Mouse (Mus musculus): ENCODE data around the gene Irf2bpl. TPM values are rescaled to one million over a fixed set of nuclear protein-coding genes. Genes with fewer than 3 reads are reported as not detected.
A peak's percentile ranks its signal among the peaks of the same experiment; 100 is the strongest.

Gene Irf2bpl
- polyA plus RNA-seq, 1 experiment from 2014 or later = 26.4 TPM

DNA sequence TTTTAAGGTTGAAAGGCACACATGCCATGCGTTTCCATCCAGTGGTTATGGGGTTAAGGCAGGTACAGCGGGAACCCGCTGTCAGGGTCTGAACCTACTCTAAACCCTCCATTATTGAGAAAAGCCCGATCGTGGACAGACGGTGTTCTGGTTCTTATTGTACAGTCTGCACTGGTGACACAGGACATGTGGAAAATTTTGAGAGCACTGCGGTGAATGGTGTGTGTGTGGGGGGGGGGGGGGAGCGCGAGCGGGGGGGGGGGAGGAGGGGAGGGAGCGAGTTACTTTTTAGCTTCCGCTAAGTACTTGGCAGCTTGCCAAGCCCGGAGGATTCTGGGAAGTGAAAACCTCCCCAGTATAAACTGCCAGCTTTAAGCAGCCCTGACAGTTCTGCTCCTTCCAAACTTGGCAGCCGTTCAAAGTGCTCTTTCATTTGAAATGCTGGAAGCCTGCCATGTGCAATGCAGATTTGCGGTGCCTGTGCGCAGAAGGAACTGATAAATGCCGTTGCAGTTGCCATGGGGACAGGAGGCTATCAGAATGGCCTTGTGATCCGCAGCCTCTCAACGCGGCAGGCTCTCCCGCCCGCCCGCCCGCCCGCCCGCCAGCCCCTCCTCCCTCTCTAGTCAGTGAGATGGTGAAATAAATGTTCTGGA lies 9.7 kb upstream of the Irf2bpl start:
- peak overlapping the region; percentile 23 for H3K4me3 ChIP-seq (ENCODE audit: low read depth, low read length)
- H3K9ac ChIP-seq (ENCODE audit: low read length) = peak overlapping the region; percentile 72
- no peaks in the 10 kb centered on the region for H3K9me3 ChIP-seq (ENCODE audit: control insufficient read depth, low read length)
- DNase-seq (ENCODE audit: low spot score, missing footprints) (peak; percentile 99), ATAC-seq (ENCODE audit: low FRiP score) (peak; percentile 82)
- no peaks in the 10 kb centered on the region for H3K27me3 ChIP-seq (ENCODE audit: control insufficient read depth, insufficient read depth, low read length)
- peak overlapping the region; percentile 57 for H3K4me2 ChIP-seq
- H3K4me1 ChIP-seq (ENCODE audit: control insufficient read depth, insufficient read depth, low read length) = peaks cover 86% of the 10 kb centered on the region
- peak overlapping the region; percentile 97 for H3K27ac ChIP-seq (ENCODE audit: low read depth, low read length)
- WGBS = 0% methylated on average over 22 of the region's 26 CpGs
- H3K36me3 ChIP-seq (ENCODE audit: control insufficient read depth, insufficient read depth, low read length) = no peaks in the 10 kb centered on the region

DNA sequence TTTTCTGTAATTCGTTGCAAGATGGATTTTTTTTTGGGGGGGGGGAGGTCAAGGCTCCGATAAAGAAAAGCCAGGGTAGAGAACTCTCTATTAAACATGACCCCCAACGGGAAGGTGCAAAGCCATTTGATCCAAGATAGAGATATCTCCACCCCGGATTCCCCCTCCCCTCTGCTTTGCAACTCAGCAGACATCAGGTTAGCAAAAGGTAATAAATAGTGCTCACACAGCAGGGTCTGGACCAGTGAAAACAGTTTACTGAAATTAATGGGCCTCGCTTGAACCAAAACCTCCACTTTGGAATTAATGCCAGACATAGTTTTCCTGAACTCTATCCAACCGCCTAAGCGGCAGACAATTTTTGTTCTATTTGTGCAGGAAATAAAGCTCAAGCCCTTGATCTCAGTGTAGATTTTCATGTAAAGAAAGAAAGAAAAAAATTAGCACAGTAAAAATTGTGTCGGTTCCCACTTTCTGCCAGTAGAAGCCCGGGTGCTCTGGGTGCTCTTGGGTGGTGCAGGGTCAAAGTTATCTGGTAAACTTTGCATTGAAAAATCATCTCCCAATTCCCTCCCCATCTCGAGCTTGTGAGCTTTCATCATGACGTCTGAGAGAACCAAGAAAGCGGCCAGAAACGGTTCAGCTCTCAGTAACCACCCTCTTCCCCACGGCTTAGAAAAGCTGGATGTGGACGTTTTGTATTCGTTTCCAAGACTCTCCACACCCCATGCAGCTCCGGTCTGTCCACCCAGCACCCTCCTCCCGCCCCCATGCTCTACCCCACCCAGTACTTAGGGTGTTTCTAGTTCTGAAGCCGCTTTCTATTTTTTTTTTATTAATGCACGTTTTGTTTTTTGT lies 9.0 kb upstream of the Irf2bpl start:
- Histone ChIP-seq H3K9me3 (ENCODE audit: control insufficient read depth, low read length) (no peaks in the 10 kb centered on the region), H3K4me3 (ENCODE audit: low read depth, low read length) (peak overlapping the region; percentile 23), H3K4me2 (peak overlapping the region; percentile 57), H3K27me3 (ENCODE audit: control insufficient read depth, insufficient read depth, low read length) (no peaks in the 10 kb centered on the region), H3K36me3 (ENCODE audit: control insufficient read depth, insufficient read depth, low read length) (no peaks in the 10 kb centered on the region), H3K4me1 (ENCODE audit: control insufficient read depth, insufficient read depth, low read length) (peaks cover 92% of the 10 kb centered on the region), H3K9ac (ENCODE audit: low read length) (peak overlapping the region; percentile 72), H3K27ac (ENCODE audit: low read depth, low read length) (peak overlapping the region; percentile 97)
- DNase-seq (ENCODE audit: low spot score, missing footprints) (peak; percentile 92), ATAC-seq (ENCODE audit: low FRiP score) (no peak)
- under 1% methylated on average over 20 of the region's 20 CpGs for WGBS

DNA sequence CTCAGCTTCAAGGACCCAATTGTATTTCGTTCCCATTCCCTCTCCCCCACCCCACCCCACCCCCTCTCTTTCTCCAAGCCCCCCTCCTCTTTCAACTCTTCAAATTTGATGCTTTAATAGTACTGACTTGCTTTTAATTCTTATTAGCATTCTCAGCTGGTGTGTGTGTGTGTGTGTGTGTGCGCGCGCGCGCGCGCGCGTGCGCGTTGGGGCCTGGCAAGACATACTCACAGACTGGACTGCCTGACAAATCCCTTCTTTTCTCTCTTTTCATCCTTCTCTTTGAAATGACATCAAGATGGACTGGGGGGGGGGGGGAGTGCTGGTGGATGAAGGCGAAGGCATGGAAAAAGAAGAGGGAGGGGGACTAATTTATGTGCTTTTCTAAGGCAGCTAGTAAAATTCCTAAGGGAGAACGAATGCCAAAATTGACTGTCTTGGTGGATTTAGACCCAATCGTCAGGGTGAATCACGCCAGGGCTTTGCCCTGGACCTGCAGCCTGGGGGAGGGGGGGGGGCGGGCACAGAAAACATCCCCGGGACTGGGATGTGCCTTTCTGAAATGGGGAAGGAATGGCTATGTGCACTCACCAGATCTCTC lies 8.2 kb upstream of the Irf2bpl start:
- Histone ChIP-seq H3K4me3 (ENCODE audit: low read depth, low read length) (no peak overlapping the region; the same call in 1 of the 2 replicates), H3K9me3 (ENCODE audit: control insufficient read depth, low read length) (no peaks in the 10 kb centered on the region), H3K27ac (ENCODE audit: low read depth, low read length) (peak overlapping the region; percentile 97), H3K27me3 (ENCODE audit: control insufficient read depth, insufficient read depth, low read length) (no peaks in the 10 kb centered on the region), H3K4me1 (ENCODE audit: control insufficient read depth, insufficient read depth, low read length) (peaks cover 92% of the 10 kb centered on the region), H3K4me2 (peak overlapping the region; percentile 57), H3K9ac (ENCODE audit: low read length) (peak overlapping the region; percentile 72), H3K36me3 (ENCODE audit: control insufficient read depth, insufficient read depth, low read length) (no peaks in the 10 kb centered on the region)
- WGBS = under 1% methylated on average over 17 of the region's 18 CpGs
- peak; percentile 21 for ATAC-seq (ENCODE audit: low FRiP score)
- peak; percentile 97 for DNase-seq (ENCODE audit: low spot score, missing footprints)

DNA sequence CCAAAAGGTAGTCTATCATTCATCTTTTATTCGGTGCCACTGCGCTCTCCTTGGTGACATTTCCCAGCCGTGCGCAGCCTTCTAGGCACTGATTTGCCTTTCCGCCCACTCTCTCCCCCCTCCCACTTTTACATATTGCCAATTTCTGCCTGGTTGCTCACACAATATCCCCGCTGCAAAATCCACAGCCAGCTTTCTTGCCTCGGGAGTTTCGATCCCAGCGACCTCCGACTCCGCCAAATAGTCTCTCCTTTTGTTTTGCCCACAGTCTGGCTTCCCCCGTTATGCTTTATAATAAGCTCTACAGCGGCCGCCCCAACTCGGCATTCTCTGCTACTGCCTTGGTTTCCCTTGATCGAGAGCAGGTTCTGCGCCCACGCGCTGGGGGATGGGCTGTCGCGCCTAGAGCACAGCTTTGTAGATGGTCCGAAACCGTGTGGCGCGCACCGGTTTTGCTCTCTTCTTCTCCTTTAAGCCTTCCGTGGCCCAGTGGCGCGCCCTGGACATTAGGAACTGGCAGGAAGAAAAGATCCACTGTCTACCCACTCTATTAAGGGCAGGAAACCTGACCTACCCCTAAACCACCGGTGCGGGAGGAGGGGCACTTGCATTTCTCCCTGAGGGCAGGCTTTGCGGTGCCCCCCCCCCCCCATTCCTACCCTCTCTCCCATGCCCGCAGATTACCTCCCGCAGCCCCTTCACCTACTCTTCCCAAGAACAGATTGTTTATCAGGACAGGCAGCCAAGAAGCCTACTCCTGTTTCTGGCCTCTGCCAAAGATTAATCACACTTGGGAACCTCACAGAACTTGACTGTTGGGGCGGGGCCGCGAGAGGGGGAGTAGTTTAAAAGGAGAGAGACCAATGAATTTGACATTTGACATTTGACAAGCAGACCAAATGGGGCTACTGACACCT lies 7.4 kb upstream of the Irf2bpl start:
- WGBS = under 1% methylated on average over 36 of the region's 37 CpGs

DNA sequence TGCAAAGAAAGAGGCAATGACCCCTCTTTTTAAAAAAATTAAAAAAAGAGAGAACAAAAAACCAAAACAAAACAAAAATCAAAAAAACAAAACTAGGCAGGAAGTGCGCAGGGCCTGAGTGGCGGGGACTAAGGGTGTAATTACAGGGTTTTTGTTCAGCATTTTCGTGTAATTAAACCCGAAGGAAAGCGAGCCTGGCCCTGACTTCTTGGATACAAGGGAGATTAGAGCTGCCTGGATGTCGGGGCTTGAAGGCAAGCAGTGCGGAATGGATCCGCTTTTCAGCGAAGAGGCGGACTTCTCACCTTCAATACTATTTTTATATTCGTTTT lies 6.8 kb upstream of the Irf2bpl start:
- ATAC-seq (ENCODE audit: low FRiP score) = no peak
- WGBS = 3% methylated on average over 11 of the region's 11 CpGs
- peak overlapping the region; percentile 26 for H3K4me3 ChIP-seq (ENCODE audit: low read depth, low read length)
- peak overlapping the region; percentile 97 for H3K27ac ChIP-seq (ENCODE audit: low read depth, low read length)
- H3K27me3 ChIP-seq (ENCODE audit: control insufficient read depth, insufficient read depth, low read length) = no peaks in the 10 kb centered on the region
- no peaks in the 10 kb centered on the region for H3K36me3 ChIP-seq (ENCODE audit: control insufficient read depth, insufficient read depth, low read length)
- no peak for DNase-seq (ENCODE audit: low spot score, missing footprints)
- H3K4me1 ChIP-seq (ENCODE audit: control insufficient read depth, insufficient read depth, low read length) = peaks cover 89% of the 10 kb centered on the region
- peak overlapping the region; percentile 57 for H3K4me2 ChIP-seq
- H3K9me3 ChIP-seq (ENCODE audit: control insufficient read depth, low read length) = no peaks in the 10 kb centered on the region
- H3K9ac ChIP-seq (ENCODE audit: low read length) = peak overlapping the region; percentile 70

More for the DNA sequence above, 7.4 kb upstream of the Irf2bpl start:
- DNase-seq (ENCODE audit: low spot score, missing footprints) = peak; percentile 96
- peaks cover 89% of the 10 kb centered on the region for H3K4me1 ChIP-seq (ENCODE audit: control insufficient read depth, insufficient read depth, low read length)
- peak; percentile 31 for ATAC-seq (ENCODE audit: low FRiP score)
- no peaks in the 10 kb centered on the region for H3K27me3 ChIP-seq (ENCODE audit: control insufficient read depth, insufficient read depth, low read length)
- no peaks in the 10 kb centered on the region for H3K9me3 ChIP-seq (ENCODE audit: control insufficient read depth, low read length)
- no peaks in the 10 kb centered on the region for H3K36me3 ChIP-seq (ENCODE audit: control insufficient read depth, insufficient read depth, low read length)
- H3K27ac ChIP-seq (ENCODE audit: low read depth, low read length) = peak overlapping the region; percentile 97
- H3K4me2 ChIP-seq = peak overlapping the region; percentile 57
- peak overlapping the region; percentile 70 for H3K9ac ChIP-seq (ENCODE audit: low read length)
- H3K4me3 ChIP-seq (ENCODE audit: low read depth, low read length) = peak overlapping the region; percentile 26

DNA sequence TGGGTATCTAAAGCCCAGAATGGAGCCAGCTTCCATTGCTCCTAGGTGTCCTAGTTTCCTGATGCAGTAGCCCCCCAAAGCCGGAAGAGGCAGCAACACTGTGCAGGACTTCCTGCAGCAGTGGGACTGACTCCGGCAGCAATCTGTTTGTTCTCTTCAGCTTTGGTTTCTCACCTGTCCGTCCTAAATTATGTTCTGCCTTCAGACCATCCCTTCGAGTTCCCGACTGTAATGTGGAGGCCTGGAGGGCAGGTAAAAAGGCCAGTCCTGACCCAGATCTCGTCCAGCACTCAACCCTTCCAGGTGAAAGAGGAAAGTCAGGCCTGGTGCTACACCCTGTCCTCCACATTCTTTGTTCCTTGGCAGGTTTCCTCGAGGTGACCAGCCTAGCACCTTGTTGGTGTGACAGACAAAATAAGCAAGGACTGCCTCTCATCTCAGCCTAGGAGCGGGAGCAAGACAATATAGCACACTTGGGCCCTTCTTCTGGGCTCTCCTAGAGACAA lies 6.3 kb upstream of the Irf2bpl start:
- H3K36me3 ChIP-seq (ENCODE audit: control insufficient read depth, insufficient read depth, low read length) = no peaks in the 10 kb centered on the region
- H3K9me3 ChIP-seq (ENCODE audit: control insufficient read depth, low read length) = no peaks in the 10 kb centered on the region
- peak overlapping the region; percentile 57 for H3K4me2 ChIP-seq
- peaks cover 89% of the 10 kb centered on the region for H3K4me1 ChIP-seq (ENCODE audit: control insufficient read depth, insufficient read depth, low read length)
- H3K4me3 ChIP-seq (ENCODE audit: low read depth, low read length) = no peak overlapping the region
- no peaks in the 10 kb centered on the region for H3K27me3 ChIP-seq (ENCODE audit: control insufficient read depth, insufficient read depth, low read length)
- 31% methylated on average over 8 of the region's 8 CpGs for WGBS
- H3K9ac ChIP-seq (ENCODE audit: low read length) = peak overlapping the region; percentile 70
- peak overlapping the region; percentile 97 for H3K27ac ChIP-seq (ENCODE audit: low read depth, low read length)
- DNase-seq (ENCODE audit: low spot score, missing footprints) = peak; percentile 92
- ATAC-seq (ENCODE audit: low FRiP score) = no peak

DNA sequence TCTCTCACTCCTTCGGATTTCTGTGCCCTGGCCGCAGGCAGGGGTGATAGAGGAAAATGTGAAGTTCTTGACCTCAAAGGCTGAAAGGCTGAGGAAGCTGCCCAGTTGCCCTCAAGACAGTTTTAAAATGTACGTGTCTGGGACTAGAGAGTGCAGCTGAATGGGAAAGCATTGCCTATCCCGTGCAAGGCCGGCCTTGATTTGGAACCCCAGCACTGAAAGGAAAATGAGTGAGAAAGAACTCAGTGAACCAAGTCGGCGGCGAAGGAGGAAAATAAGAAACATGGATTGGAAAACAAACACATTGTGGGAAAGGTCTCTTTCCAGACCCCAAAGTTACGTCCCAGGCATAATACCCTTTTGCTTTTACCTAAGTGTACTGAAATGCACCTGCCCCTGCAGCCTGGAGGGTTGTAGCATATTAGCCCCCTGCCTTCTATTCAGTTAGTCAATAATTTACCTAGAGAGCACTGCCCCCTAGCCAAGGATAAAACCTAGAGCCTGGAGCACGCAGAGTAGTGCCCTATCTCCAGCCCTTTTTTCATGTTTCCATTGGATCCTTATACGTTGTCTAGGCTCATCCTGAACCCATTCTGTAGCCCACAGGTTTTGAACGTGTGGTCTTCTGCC lies 5.6 kb upstream of the Irf2bpl start:
- DNase-seq (ENCODE audit: low spot score, missing footprints) (peak; percentile 85), ATAC-seq (ENCODE audit: low FRiP score) (no peak)
- no peak overlapping the region for H3K4me3 ChIP-seq (ENCODE audit: low read depth, low read length)
- no peak overlapping the region; the same call in 1 of the 2 replicates for H3K27ac ChIP-seq (ENCODE audit: low read depth, low read length)
- 42% methylated on average over 12 of the region's 12 CpGs for WGBS
- H3K4me2 ChIP-seq = 0 out of 2 replicates have a peak overlapping the region, but pooled peaks have one; percentile 57
- H3K4me1 ChIP-seq (ENCODE audit: control insufficient read depth, insufficient read depth, low read length) = peaks cover 89% of the 10 kb centered on the region
- H3K9me3 ChIP-seq (ENCODE audit: control insufficient read depth, low read length) = no peaks in the 10 kb centered on the region
- no peaks in the 10 kb centered on the region for H3K27me3 ChIP-seq (ENCODE audit: control insufficient read depth, insufficient read depth, low read length)
- H3K36me3 ChIP-seq (ENCODE audit: control insufficient read depth, insufficient read depth, low read length) = no peaks in the 10 kb centered on the region
- H3K9ac ChIP-seq (ENCODE audit: low read length) = peak overlapping the region; percentile 70; the same call in 1 of the 2 replicates

DNA sequence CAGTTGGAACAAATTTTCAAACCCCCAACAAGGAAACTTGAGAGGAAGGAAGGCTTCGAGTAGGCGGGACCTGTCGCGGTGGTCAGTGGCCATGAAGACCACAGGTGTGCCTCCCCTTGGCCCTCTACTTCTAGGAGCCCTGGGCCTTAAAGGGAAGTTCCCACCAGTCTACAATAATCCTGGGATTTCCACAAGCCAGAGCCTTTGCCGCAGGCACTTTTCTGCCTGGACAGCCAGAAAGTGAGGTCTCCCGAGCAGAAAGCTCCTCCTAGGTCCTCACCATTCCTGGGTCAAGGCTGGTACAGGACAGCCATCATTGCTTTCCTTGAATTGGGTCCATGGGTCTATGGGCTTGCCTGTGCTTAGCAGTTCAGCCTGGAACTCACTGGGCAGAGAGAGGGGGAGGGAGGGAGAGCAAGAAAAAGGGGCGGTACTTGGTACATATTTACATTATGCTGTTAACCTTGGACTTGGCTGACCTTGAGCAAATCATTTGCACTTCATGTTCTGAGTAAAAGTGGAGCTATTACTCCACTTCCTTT lies 4.6 kb upstream of the Irf2bpl start:
- Histone ChIP-seq H3K9ac (ENCODE audit: low read length) (peak overlapping the region; percentile 50), H3K4me3 (ENCODE audit: low read depth, low read length) (no peak overlapping the region), H3K36me3 (ENCODE audit: control insufficient read depth, insufficient read depth, low read length) (no peaks in the 10 kb centered on the region), H3K4me1 (ENCODE audit: control insufficient read depth, insufficient read depth, low read length) (peaks cover 87% of the 10 kb centered on the region), H3K9me3 (ENCODE audit: control insufficient read depth, low read length) (no peaks in the 10 kb centered on the region), H3K27me3 (ENCODE audit: control insufficient read depth, insufficient read depth, low read length) (no peaks in the 10 kb centered on the region), H3K27ac (ENCODE audit: low read depth, low read length) (peak overlapping the region; percentile 84), H3K4me2 (peak overlapping the region; percentile 41)
- DNase-seq (ENCODE audit: low spot score, missing footprints) (peak; percentile 89), ATAC-seq (ENCODE audit: low FRiP score) (no peak)
- 8% methylated on average over 7 of the region's 7 CpGs for WGBS

All from midbrain, embryonic 11.5 days (tissue).